Mouse (Mus musculus): ENCODE results near the gene Spa17. TPM values are rescaled to one million over a fixed set of nuclear protein-coding genes. Genes with fewer than 3 reads are reported as not detected.

The Spa17 gene
- total and polyA plus RNA-seq, 2 experiments from 2014 or later: 1.4 to 10.1 TPM

GRCm38 (mm10) chr9:37625641-37626040 lies 12.1 kb upstream of the Spa17 start:
- H3K9ac ChIP-seq (replicated peaks; ENCODE audit: low read length, poor library complexity, severe bottlenecking): no peak overlapping the region
- H3K4me1 ChIP-seq (ENCODE audit: insufficient read depth, low read length): peaks cover 18% of the 10 kb centered on the region
- DNase-seq (ENCODE audit: low spot score): peak; percentile 72
- 8% methylated on average over 7 of the region's 7 CpGs for WGBS
- no peaks in the 10 kb centered on the region for H3K9me3 ChIP-seq (ENCODE audit: low read length)
- peak overlapping the region; percentile 76 for H3K27ac ChIP-seq (ENCODE audit: low read depth, low read length)
- TF ChIP-seq CTCF (IDR thresholded peaks at IDR 0.05): no peak
- no peaks in the 10 kb centered on the region for H3K27me3 ChIP-seq (ENCODE audit: insufficient read depth, low read length)
- no peaks in the 10 kb centered on the region for H3K36me3 ChIP-seq (ENCODE audit: insufficient read depth, low read length)
- peak overlapping the region; percentile 19 for H3K4me2 ChIP-seq (ENCODE audit: low read depth, low read length, poor library complexity, severe bottlenecking)
- ATAC-seq (ENCODE audit: low FRiP score): peak; percentile 90
- no peak overlapping the region for H3K4me3 ChIP-seq (ENCODE audit: low read depth, low read length)

- H3K27ac ChIP-seq (ENCODE audit: low read depth, low read length): peak overlapping the region; percentile 76
- DNase-seq (ENCODE audit: low spot score): peak; percentile 34
- peaks cover 18% of the 10 kb centered on the region for H3K4me1 ChIP-seq (ENCODE audit: insufficient read depth, low read length)
- 16% methylated on average over 3 of the region's 3 CpGs for WGBS
- no peak overlapping the region for H3K4me3 ChIP-seq (ENCODE audit: low read depth, low read length)
- H3K36me3 ChIP-seq (ENCODE audit: insufficient read depth, low read length): no peaks in the 10 kb centered on the region
- H3K9me3 ChIP-seq (ENCODE audit: low read length): no peaks in the 10 kb centered on the region
- no peak for TF ChIP-seq CTCF (IDR thresholded peaks at IDR 0.05)
- ATAC-seq (ENCODE audit: low FRiP score): peak; percentile 58
- H3K9ac ChIP-seq (replicated peaks; ENCODE audit: low read length, poor library complexity, severe bottlenecking): no peak overlapping the region
- no peak overlapping the region; the same call in 1 of the 2 replicates for H3K4me2 ChIP-seq (ENCODE audit: low read depth, low read length, poor library complexity, severe bottlenecking)
- H3K27me3 ChIP-seq (ENCODE audit: insufficient read depth, low read length): no peaks in the 10 kb centered on the region
These were observed 11.6 kb upstream of the Spa17 start for GRCm38 (mm10) chr9:37625129-37625528.

GRCm38 (mm10) chr9:37624502-37624901 lies 11.0 kb upstream of the Spa17 start:
- Histone ChIP-seq H3K27me3 (ENCODE audit: insufficient read depth, low read length) (no peaks in the 10 kb centered on the region), H3K4me2 (ENCODE audit: low read depth, low read length, poor library complexity, severe bottlenecking) (no peak overlapping the region), H3K9me3 (ENCODE audit: low read length) (no peaks in the 10 kb centered on the region), H3K36me3 (ENCODE audit: insufficient read depth, low read length) (no peaks in the 10 kb centered on the region), H3K4me1 (ENCODE audit: insufficient read depth, low read length) (peaks cover 18% of the 10 kb centered on the region), H3K4me3 (ENCODE audit: low read depth, low read length) (no peak overlapping the region), H3K9ac (replicated peaks; ENCODE audit: low read length, poor library complexity, severe bottlenecking) (no peak overlapping the region), H3K27ac (ENCODE audit: low read depth, low read length) (no peak overlapping the region; the same call in 1 of the 2 replicates)
- no peak for ATAC-seq (ENCODE audit: low FRiP score)
- TF ChIP-seq CTCF (IDR thresholded peaks at IDR 0.05): no peak
- WGBS: 83% methylated on average over 1 of the region's 1 CpGs
- DNase-seq (ENCODE audit: low spot score): no peak

- no peak overlapping the region for H3K4me3 ChIP-seq (ENCODE audit: low read depth, low read length)
- no peaks in the 10 kb centered on the region for H3K36me3 ChIP-seq (ENCODE audit: insufficient read depth, low read length)
- no peak for ATAC-seq (ENCODE audit: low FRiP score)
- H3K4me2 ChIP-seq (ENCODE audit: low read depth, low read length, poor library complexity, severe bottlenecking): no peak overlapping the region
- 83% methylated on average over 3 of the region's 3 CpGs for WGBS
- H3K27ac ChIP-seq (ENCODE audit: low read depth, low read length): no peak overlapping the region
- no peaks in the 10 kb centered on the region for H3K9me3 ChIP-seq (ENCODE audit: low read length)
- H3K4me1 ChIP-seq (ENCODE audit: insufficient read depth, low read length): peaks cover 18% of the 10 kb centered on the region
- H3K9ac ChIP-seq (replicated peaks; ENCODE audit: low read length, poor library complexity, severe bottlenecking): no peak overlapping the region
- no peaks in the 10 kb centered on the region for H3K27me3 ChIP-seq (ENCODE audit: insufficient read depth, low read length)
- no peak for DNase-seq (ENCODE audit: low spot score)
- TF ChIP-seq CTCF (IDR thresholded peaks at IDR 0.05): no peak
These were observed 10.5 kb upstream of the Spa17 start for GRCm38 (mm10) chr9:37623981-37624380.

- Histone ChIP-seq H3K4me1 (ENCODE audit: insufficient read depth, low read length) (peaks cover 15% of the 10 kb centered on the region), H3K9ac (replicated peaks; ENCODE audit: low read length, poor library complexity, severe bottlenecking) (no peak overlapping the region), H3K27me3 (ENCODE audit: insufficient read depth, low read length) (no peaks in the 10 kb centered on the region), H3K4me3 (ENCODE audit: low read depth, low read length) (no peak overlapping the region), H3K4me2 (ENCODE audit: low read depth, low read length, poor library complexity, severe bottlenecking) (no peak overlapping the region), H3K9me3 (ENCODE audit: low read length) (no peaks in the 10 kb centered on the region), H3K36me3 (ENCODE audit: insufficient read depth, low read length) (no peaks in the 10 kb centered on the region), H3K27ac (ENCODE audit: low read depth, low read length) (no peak overlapping the region)
- DNase-seq (ENCODE audit: low spot score): peak; percentile 14
- no peak for ATAC-seq (ENCODE audit: low FRiP score)
- TF ChIP-seq CTCF (IDR thresholded peaks at IDR 0.05): no peak
- WGBS: 87% methylated on average over 6 of the region's 6 CpGs
These were observed 7.8 kb upstream of the Spa17 start for GRCm38 (mm10) chr9:37621290-37621689.

- H3K9ac ChIP-seq (replicated peaks; ENCODE audit: low read length, poor library complexity, severe bottlenecking): no peak overlapping the region
- H3K9me3 ChIP-seq (ENCODE audit: low read length): no peaks in the 10 kb centered on the region
- WGBS: 52% methylated on average over 2 of the region's 2 CpGs
- no peak overlapping the region for H3K27ac ChIP-seq (ENCODE audit: low read depth, low read length)
- ATAC-seq (ENCODE audit: low FRiP score) (no peak), DNase-seq (ENCODE audit: low spot score) (peak; percentile 64)
- peak; percentile 82 for TF ChIP-seq CTCF (IDR thresholded peaks at IDR 0.05)
- no peaks in the 10 kb centered on the region for H3K27me3 ChIP-seq (ENCODE audit: insufficient read depth, low read length)
- no peak overlapping the region for H3K4me3 ChIP-seq (ENCODE audit: low read depth, low read length)
- H3K4me1 ChIP-seq (ENCODE audit: insufficient read depth, low read length): no peaks in the 10 kb centered on the region; the same call in 1 of the 2 replicates
- H3K4me2 ChIP-seq (ENCODE audit: low read depth, low read length, poor library complexity, severe bottlenecking): no peak overlapping the region
- H3K36me3 ChIP-seq (ENCODE audit: insufficient read depth, low read length): no peaks in the 10 kb centered on the region
These were observed 3.2 kb upstream of the Spa17 start for GRCm38 (mm10) chr9:37616770-37617169.
